14 mouse cellular contexts compared by ENCODE assay signal in the genomic region with DNA sequence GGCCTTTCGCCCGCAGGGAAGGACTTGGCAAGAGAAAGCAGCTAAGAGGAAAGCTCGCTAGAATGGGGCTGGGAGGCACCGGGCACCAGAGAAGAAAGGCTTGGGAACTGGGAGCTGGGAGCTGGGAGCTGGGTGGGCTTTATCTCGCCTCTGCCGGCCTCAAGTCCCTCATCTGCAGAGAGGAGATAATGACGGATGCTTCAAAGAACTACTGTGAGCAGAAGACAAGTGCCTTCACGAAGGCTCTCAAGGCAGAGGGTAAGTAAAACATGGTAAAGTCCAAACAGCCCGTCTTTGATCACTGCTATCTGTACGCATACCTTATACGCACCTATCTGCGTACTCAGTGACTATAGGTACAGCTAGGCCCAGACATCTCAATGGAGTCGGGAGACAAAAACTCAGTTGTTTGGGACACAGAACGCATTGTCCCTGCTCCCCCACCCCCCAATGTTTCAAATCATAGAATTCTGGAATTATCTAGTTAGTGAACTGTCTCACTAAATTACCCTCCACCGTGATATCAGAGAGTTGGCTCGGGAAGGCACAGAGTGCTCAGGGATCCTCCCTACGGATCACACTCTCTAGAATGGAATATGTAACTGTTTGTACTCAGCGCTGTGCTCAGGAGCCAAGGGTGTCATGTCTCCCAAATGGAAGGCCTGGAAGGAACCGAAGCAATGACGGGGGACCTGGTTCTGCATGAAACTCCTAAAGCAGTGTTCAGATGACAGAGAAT. TPM values are rescaled to one million over a fixed set of nuclear protein-coding genes. Genes with fewer than 3 reads are reported as not detected.
DNase-seq lines count a peak whose midpoint lies in the region; ATAC-seq and TF ChIP-seq lines count a peak whose summit lies in the region.
"Had no signal": no experiment of that assay in that cellular context is flagged by ENCODE, and none has a peak within 500 bp of the region (broad histone marks: within the 10 kb centered on the region; RNA-seq: fewer than 3 reads in every experiment).

No protein-coding gene starts in this region.

- no peak overlapping the region for H3K4me2 ChIP-seq in intestine, embryonic 14.5 days (ENCODE audit: low read length)
- no peak overlapping the region for H3K4me2 ChIP-seq in intestine, postnatal 0 days (replicated peaks; ENCODE audit: low read depth)
- H3K4me2 ChIP-seq in intestine, embryonic 15.5 days (replicated peaks) = no peak overlapping the region; the same call in 1 of the 2 replicates
- H3K4me2 ChIP-seq: embryonic facial prominence, embryonic 12.5 days had no signal

- H3K9me3 ChIP-seq in intestine, embryonic 14.5 days (ENCODE audit: control insufficient read depth, low read length) = 0 out of 2 replicates have a peak, but pooled peaks cover 2% of the 10 kb centered on the region
- H3K9me3 ChIP-seq in intestine, postnatal 0 days (ENCODE audit: control insufficient read depth) = no peaks in the 10 kb centered on the region
- H3K9me3 ChIP-seq in intestine, embryonic 15.5 days = no peaks in the 10 kb centered on the region
- H3K9me3 ChIP-seq: embryonic facial prominence, embryonic 12.5 days had no signal

- no peak for TF ChIP-seq POLR2A in small intestine, adult 2 months (IDR thresholded peaks at IDR 0.05; ENCODE audit: low read depth, low read length)

- no peaks in the 10 kb centered on the region for H3K4me1 ChIP-seq in intestine, embryonic 14.5 days (replicated peaks; ENCODE audit: control insufficient read depth, insufficient read depth, low read length)
- peaks cover 15% of the 10 kb centered on the region; the same call in 1 of the 2 replicates for H3K4me1 ChIP-seq in intestine, postnatal 0 days (replicated peaks; ENCODE audit: control insufficient read depth, insufficient read depth, low read length)
- H3K4me1 ChIP-seq in intestine, embryonic 15.5 days (replicated peaks) = peaks cover 6% of the 10 kb centered on the region
- peaks cover 28% of the 10 kb centered on the region for H3K4me1 ChIP-seq in small intestine, adult 2 months (ENCODE audit: control insufficient read depth, insufficient read depth, insufficient read length, low read length)
- H3K4me1 ChIP-seq: embryonic facial prominence, embryonic 12.5 days had no signal

- no peak overlapping the region for H3K9ac ChIP-seq in intestine, embryonic 14.5 days (ENCODE audit: low read length)
- H3K9ac ChIP-seq in intestine, postnatal 0 days (ENCODE audit: low read depth, low read length) = no peak overlapping the region
- H3K9ac ChIP-seq in intestine, embryonic 15.5 days = no peak overlapping the region
- H3K9ac ChIP-seq: embryonic facial prominence, embryonic 12.5 days had no signal

- H3K4me3 ChIP-seq in intestine, embryonic 14.5 days (ENCODE audit: low read depth, low read length) = no peak overlapping the region
- H3K4me3 ChIP-seq in intestine, postnatal 0 days (ENCODE audit: low read depth, low read length) = no peak overlapping the region
- no peak overlapping the region for H3K4me3 ChIP-seq in intestine, embryonic 15.5 days (replicated peaks)
- no peak overlapping the region for H3K4me3 ChIP-seq in small intestine, adult 2 months (ENCODE audit: low read depth, low read length)
- H3K4me3 ChIP-seq: embryonic facial prominence, embryonic 12.5 days had no signal

- no peak for TF ChIP-seq CTCF in intestine, postnatal 0 days (IDR thresholded peaks at IDR 0.05; ENCODE audit: low read depth)
- TF ChIP-seq CTCF in small intestine, adult 2 months (IDR thresholded peaks at IDR 0.05; ENCODE audit: extremely low read depth, insufficient read length, insufficient replicate concordance, low read depth, low read length) = no peak

- no peak for DNase-seq in intestine, embryonic 14.5 days (ENCODE audit: low spot score)
- DNase-seq in c-Kit-negative CD71-positive TER-119-positive erythroid progenitor cells, embryonic 14.5 days (ENCODE audit: low read depth, low spot score) = peak; percentile 94
- DNase-seq in cerebellum, adult 11-12 months = no peak
- DNase-seq in kidney, postnatal 36 days = no peak
- no peak for DNase-seq in right cerebral cortex, adult 18-20 months
- DNase-seq: kidney, postnatal 14 days; left cerebral cortex, postnatal 4 days; lung, postnatal 36 days; thymus, adult 18-20 months had no signal

- no peaks in the 10 kb centered on the region for H3K27me3 ChIP-seq in intestine, embryonic 14.5 days (replicated peaks; ENCODE audit: control insufficient read depth, insufficient read depth, low read length)
- H3K27me3 ChIP-seq in intestine, postnatal 0 days (replicated peaks; ENCODE audit: control insufficient read depth, insufficient read depth, low read length) = no peaks in the 10 kb centered on the region
- H3K27me3 ChIP-seq in intestine, embryonic 15.5 days (replicated peaks) = no peaks in the 10 kb centered on the region
- no peaks in the 10 kb centered on the region for H3K27me3 ChIP-seq in small intestine, adult 2 months (ENCODE audit: control insufficient read depth, insufficient read depth, low read length)
- H3K27me3 ChIP-seq: embryonic facial prominence, embryonic 12.5 days had no signal

- peak overlapping the region; percentile 3; the same call in 1 of the 2 replicates for H3K27ac ChIP-seq in intestine, embryonic 14.5 days (ENCODE audit: low read depth)
- no peak overlapping the region; the same call in 1 of the 2 replicates for H3K27ac ChIP-seq in intestine, postnatal 0 days (ENCODE audit: low read depth, low read length)
- H3K27ac ChIP-seq in intestine, embryonic 15.5 days = peak overlapping the region; percentile 41
- H3K27ac ChIP-seq in small intestine, adult 2 months (ENCODE audit: insufficient read depth, low read depth, low read length) = peak overlapping the region; percentile 55
- H3K27ac ChIP-seq: embryonic facial prominence, embryonic 12.5 days had no signal

- no peak for ATAC-seq in intestine, embryonic 14.5 days (replicated peaks; ENCODE audit: low FRiP score, low TSS enrichment, low read depth)
- no peak for ATAC-seq in intestine, postnatal 0 days
- peak; percentile 21; the same call in 1 of the 2 replicates for ATAC-seq in intestine, embryonic 15.5 days
- ATAC-seq: activated CD4-positive, CD25-positive, alpha-beta regulatory T cell, adult 4 months had no signal

- 74% methylated on average over 20 of the region's 20 CpGs for WGBS in intestine, embryonic 14.5 days
- 54% methylated on average over 20 of the region's 20 CpGs for WGBS in intestine, postnatal 0 days
- WGBS in intestine, embryonic 15.5 days = 64% methylated on average over 20 of the region's 20 CpGs
- WGBS in small intestine, adult 2 months = 35% methylated on average over 20 of the region's 20 CpGs

- no peaks in the 10 kb centered on the region for H3K36me3 ChIP-seq in intestine, embryonic 14.5 days (ENCODE audit: control insufficient read depth, insufficient read depth, low read length)
- H3K36me3 ChIP-seq in intestine, postnatal 0 days (ENCODE audit: control insufficient read depth, insufficient read depth) = 0 out of 2 replicates have a peak, but pooled peaks cover 6% of the 10 kb centered on the region
- no peaks in the 10 kb centered on the region for H3K36me3 ChIP-seq in intestine, embryonic 15.5 days
- no peaks in the 10 kb centered on the region for H3K36me3 ChIP-seq in small intestine, adult 2 months (ENCODE audit: control insufficient read depth, insufficient read depth, low read length)
- H3K36me3 ChIP-seq: embryonic facial prominence, embryonic 12.5 days had no signal

RNA-seq across cellular contexts. Expression of a gene that starts 36.1 kb away (rescaled TPM):
- 43.6 and 48.9 TPM in 2 replicates for polyA plus RNA-seq in intestine, embryonic 14.5 days (2014; fragmentation: Nextera tagmentation; extraction: Ambion mirVana)
- polyA plus RNA-seq in intestine, postnatal 0 days (2015; fragmentation: Nextera tagmentation; extraction: Ambion mirVana) = 40.5 and 45.0 TPM in 2 replicates
- polyA plus RNA-seq in intestine, embryonic 15.5 days (2015; fragmentation: Nextera tagmentation; extraction: Ambion mirVana) = 44.5 and 50.0 TPM in 2 replicates
- polyA plus RNA-seq in small intestine, adult 2 months (2012; rRNA removed) = 16.3 and 22.6 TPM in 2 replicates

RNA-seq across cellular contexts. Expression of a gene that starts 42.4 kb away (rescaled TPM):
- 12.4 and 12.6 TPM in 2 replicates for polyA plus RNA-seq in intestine, embryonic 14.5 days (2014; fragmentation: Nextera tagmentation; extraction: Ambion mirVana)
- 29.4 and 31.5 TPM in 2 replicates for polyA plus RNA-seq in intestine, postnatal 0 days (2015; fragmentation: Nextera tagmentation; extraction: Ambion mirVana)
- polyA plus RNA-seq in intestine, embryonic 15.5 days (2015; fragmentation: Nextera tagmentation; extraction: Ambion mirVana) = 17.2 and 18.2 TPM in 2 replicates
- 7.1 and 23.3 TPM in 2 replicates for polyA plus RNA-seq in small intestine, adult 2 months (2012; rRNA removed)
